Mouse (Mus musculus): ENCODE measurements around the gene Abhd16a. TPM values are rescaled to one million over a fixed set of nuclear protein-coding genes. Genes with fewer than 3 reads are reported as not detected.
"Not testable (repeated sequence)": the region's sequence is repeated elsewhere in the genome, so short reads cannot be mapped to it uniquely, and the experiment has no call there.

The Abhd16a gene
- polyA plus RNA-seq, 1 experiment from 2014 or later = 113 TPM

- H3K9ac ChIP-seq (ENCODE audit: low read depth, low read length); ATAC-seq; H3K27ac ChIP-seq (ENCODE audit: low read depth, low read length); H3K36me3 ChIP-seq (ENCODE audit: control insufficient read depth, insufficient read depth, low read length); H3K27me3 ChIP-seq (replicated peaks; ENCODE audit: control insufficient read depth, insufficient read depth, low read length); H3K4me3 ChIP-seq (ENCODE audit: low read length); H3K9me3 ChIP-seq (ENCODE audit: control insufficient read depth, low read length); H3K4me2 ChIP-seq (ENCODE audit: low read length): not testable (repeated sequence)
- 90% methylated on average over 9 of the region's 9 CpGs for WGBS
- peaks cover 38% of the 10 kb centered on the region for H3K4me1 ChIP-seq (ENCODE audit: control insufficient read depth, insufficient read depth, low read depth, low read length)
Measured at GRCm38 (mm10) chr17:35123287-35123686, 34.2 kb downstream of the Abhd16a start.

GRCm38 (mm10) chr17:35124261-35124896 is 35.3 kb downstream of the Abhd16a start:
- H3K27me3 ChIP-seq (replicated peaks; ENCODE audit: control insufficient read depth, insufficient read depth, low read length); H3K36me3 ChIP-seq (ENCODE audit: control insufficient read depth, insufficient read depth, low read length); ATAC-seq; H3K9ac ChIP-seq (ENCODE audit: low read depth, low read length); H3K9me3 ChIP-seq (ENCODE audit: control insufficient read depth, low read length); H3K4me2 ChIP-seq (ENCODE audit: low read length); H3K27ac ChIP-seq (ENCODE audit: low read depth, low read length); H3K4me3 ChIP-seq (ENCODE audit: low read length): not testable (repeated sequence)
- whole genome bisulfite sequencing = 89% methylated on average over 12 of the region's 12 CpGs
- H3K4me1 ChIP-seq (ENCODE audit: control insufficient read depth, insufficient read depth, low read depth, low read length) = peaks cover 40% of the 10 kb centered on the region

DNA sequence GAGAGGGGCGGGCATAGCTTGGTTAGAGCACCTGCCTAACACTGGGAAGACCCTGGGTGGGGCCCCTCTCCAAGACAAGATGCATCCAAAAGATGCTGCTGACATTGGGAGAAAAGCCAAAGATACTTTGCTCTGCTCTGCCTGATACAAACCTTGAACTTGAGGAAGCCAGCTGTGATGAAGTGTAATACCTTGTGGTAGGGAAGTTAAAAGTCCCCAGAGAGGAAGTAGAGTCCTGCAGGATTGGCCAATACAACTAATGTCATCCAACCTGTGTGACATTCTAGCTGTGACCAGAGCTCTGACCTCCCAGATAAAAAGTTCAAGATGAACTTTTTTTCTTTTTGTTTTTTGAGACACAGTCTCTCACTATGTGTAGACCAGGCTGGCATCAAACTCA is 36.0 kb downstream of the Abhd16a start:
- Histone ChIP-seq H3K27ac (ENCODE audit: low read depth, low read length) (no peak overlapping the region), H3K9me3 (ENCODE audit: control insufficient read depth, low read length) (no peaks in the 10 kb centered on the region), H3K4me2 (ENCODE audit: low read length) (no peak overlapping the region), H3K36me3 (ENCODE audit: control insufficient read depth, insufficient read depth, low read length) (no peaks in the 10 kb centered on the region), H3K9ac (ENCODE audit: low read depth, low read length) (no peak overlapping the region), H3K4me3 (ENCODE audit: low read length) (no peak overlapping the region), H3K4me1 (ENCODE audit: control insufficient read depth, insufficient read depth, low read depth, low read length) (peaks cover 34% of the 10 kb centered on the region), H3K27me3 (replicated peaks; ENCODE audit: control insufficient read depth, insufficient read depth, low read length) (no peaks in the 10 kb centered on the region)
- WGBS = 88% methylated on average over 1 of the region's 1 CpGs
- ATAC-seq = no peak

GRCm38 (mm10) chr17:35125578-35125977 is 36.5 kb downstream of the Abhd16a start:
- ATAC-seq = no peak
- Histone ChIP-seq H3K9me3 (ENCODE audit: control insufficient read depth, low read length) (no peaks in the 10 kb centered on the region), H3K27me3 (replicated peaks; ENCODE audit: control insufficient read depth, insufficient read depth, low read length) (no peaks in the 10 kb centered on the region), H3K4me2 (ENCODE audit: low read length) (peak overlapping the region; percentile 80), H3K27ac (ENCODE audit: low read depth, low read length) (peak overlapping the region; percentile 76), H3K36me3 (ENCODE audit: control insufficient read depth, insufficient read depth, low read length) (no peaks in the 10 kb centered on the region), H3K4me3 (ENCODE audit: low read length) (peak overlapping the region; percentile 67), H3K9ac (ENCODE audit: low read depth, low read length) (peak overlapping the region; percentile 82), H3K4me1 (ENCODE audit: control insufficient read depth, insufficient read depth, low read depth, low read length) (peaks cover 29% of the 10 kb centered on the region)
- WGBS = 36% methylated on average over 6 of the region's 6 CpGs

GRCm38 (mm10) chr17:35126206-35126611 is 37.1 kb downstream of the Abhd16a start, which contains the start of gene D17H6S53E:
D17H6S53E (plus strand) TSS chr17:35126373.
- H3K4me2 ChIP-seq (ENCODE audit: low read length) = peak within 1 kb of the TSS; percentile 80
- H3K9ac ChIP-seq (ENCODE audit: low read depth, low read length) = peak within 1 kb of the TSS; percentile 82
- WGBS = under 1% methylated on average over 36 of the region's 36 CpGs
- peak within 1 kb of the TSS; percentile 76 for H3K27ac ChIP-seq (ENCODE audit: low read depth, low read length)
- no peaks in the 10 kb centered on the region for H3K9me3 ChIP-seq (ENCODE audit: control insufficient read depth, low read length)
- H3K36me3 ChIP-seq (ENCODE audit: control insufficient read depth, insufficient read depth, low read length) = no peaks in the 10 kb centered on the region
- ATAC-seq = peak; percentile 58
- H3K4me3 ChIP-seq (ENCODE audit: low read length) = peak within 1 kb of the TSS; percentile 67
- no peaks in the 10 kb centered on the region for H3K27me3 ChIP-seq (replicated peaks; ENCODE audit: control insufficient read depth, insufficient read depth, low read length)
- H3K4me1 ChIP-seq (ENCODE audit: control insufficient read depth, insufficient read depth, low read depth, low read length) = peaks cover 29% of the 10 kb centered on the region

DNA sequence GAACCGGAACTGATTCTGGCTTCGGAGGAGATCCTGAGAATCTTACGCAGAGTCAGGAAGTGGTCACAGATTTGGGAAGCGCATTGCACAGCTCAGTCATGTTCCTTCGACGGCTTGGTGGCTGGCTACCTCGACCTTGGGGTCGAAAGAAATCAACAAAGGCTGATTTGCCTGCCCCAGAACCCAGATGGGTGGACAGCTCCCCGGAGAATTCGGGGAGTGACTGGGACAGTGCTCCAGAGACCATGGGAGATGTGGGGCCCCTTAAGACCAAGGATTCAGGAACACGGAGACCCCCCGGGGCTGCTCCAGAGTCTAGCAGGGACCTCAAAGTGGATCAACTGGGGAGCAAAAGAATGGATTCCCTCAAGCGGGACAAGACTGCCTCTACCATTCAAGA is 38.0 kb downstream of the Abhd16a start:
- H3K27ac ChIP-seq (ENCODE audit: low read depth, low read length) = no peak overlapping the region
- peaks cover 29% of the 10 kb centered on the region for H3K4me1 ChIP-seq (ENCODE audit: control insufficient read depth, insufficient read depth, low read depth, low read length)
- H3K9ac ChIP-seq (ENCODE audit: low read depth, low read length) = peak overlapping the region; percentile 82
- H3K4me3 ChIP-seq (ENCODE audit: low read length) = peak overlapping the region; percentile 67
- WGBS = 72% methylated on average over 13 of the region's 13 CpGs
- ATAC-seq = no peak
- H3K27me3 ChIP-seq (replicated peaks; ENCODE audit: control insufficient read depth, insufficient read depth, low read length) = no peaks in the 10 kb centered on the region
- no peaks in the 10 kb centered on the region for H3K9me3 ChIP-seq (ENCODE audit: control insufficient read depth, low read length)
- H3K4me2 ChIP-seq (ENCODE audit: low read length) = peak overlapping the region; percentile 80
- H3K36me3 ChIP-seq (ENCODE audit: control insufficient read depth, insufficient read depth, low read length) = no peaks in the 10 kb centered on the region

- Histone ChIP-seq H3K4me1 (ENCODE audit: control insufficient read depth, insufficient read depth, low read depth, low read length) (peaks cover 22% of the 10 kb centered on the region), H3K36me3 (ENCODE audit: control insufficient read depth, insufficient read depth, low read length) (no peaks in the 10 kb centered on the region), H3K27me3 (replicated peaks; ENCODE audit: control insufficient read depth, insufficient read depth, low read length) (no peaks in the 10 kb centered on the region), H3K4me3 (ENCODE audit: low read length) (no peak overlapping the region), H3K27ac (ENCODE audit: low read depth, low read length) (no peak overlapping the region), H3K9ac (ENCODE audit: low read depth, low read length) (no peak overlapping the region), H3K4me2 (ENCODE audit: low read length) (no peak overlapping the region), H3K9me3 (ENCODE audit: control insufficient read depth, low read length) (no peaks in the 10 kb centered on the region)
- 68% methylated on average over 11 of the region's 11 CpGs for WGBS
- no peak for ATAC-seq
Measured at GRCm38 (mm10) chr17:35128996-35129395, 39.9 kb downstream of the Abhd16a start.

DNA sequence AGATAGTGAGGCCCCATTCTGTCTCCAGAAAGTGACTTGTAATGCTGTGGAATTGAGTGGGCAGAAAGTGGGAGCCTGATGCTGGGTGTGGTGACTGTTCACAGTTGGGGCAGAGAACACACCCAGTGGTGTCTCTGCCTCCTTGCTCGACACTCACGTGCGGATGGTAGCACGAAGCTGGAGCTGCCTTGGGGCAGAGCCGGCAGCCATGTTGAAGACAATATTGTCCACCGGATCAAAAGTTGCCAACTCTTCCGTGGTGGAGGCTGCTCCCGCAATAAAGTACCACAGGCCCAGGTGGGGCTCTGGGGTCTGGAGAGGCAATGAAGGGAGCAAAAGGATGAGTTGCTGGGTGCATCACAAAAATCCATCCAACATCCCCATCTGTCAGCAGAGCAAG is 42.0 kb downstream of the Abhd16a start:
- Histone ChIP-seq H3K4me1 (ENCODE audit: control insufficient read depth, insufficient read depth, low read depth, low read length) (peaks cover 16% of the 10 kb centered on the region), H3K36me3 (ENCODE audit: control insufficient read depth, insufficient read depth, low read length) (no peaks in the 10 kb centered on the region), H3K27me3 (replicated peaks; ENCODE audit: control insufficient read depth, insufficient read depth, low read length) (no peaks in the 10 kb centered on the region), H3K4me3 (ENCODE audit: low read length) (no peak overlapping the region), H3K9me3 (ENCODE audit: control insufficient read depth, low read length) (no peaks in the 10 kb centered on the region), H3K4me2 (ENCODE audit: low read length) (no peak overlapping the region), H3K27ac (ENCODE audit: low read depth, low read length) (no peak overlapping the region), H3K9ac (ENCODE audit: low read depth, low read length) (no peak overlapping the region)
- no peak for ATAC-seq
- 89% methylated on average over 8 of the region's 8 CpGs for WGBS

GRCm38 (mm10) chr17:35131500-35132173 is 42.6 kb downstream of the Abhd16a start, which contains the start of gene Apom:
Apom (minus strand) TSS chr17:35132050.
- Histone ChIP-seq H3K9ac (ENCODE audit: low read depth, low read length) (no peak within 1 kb of the TSS), H3K4me3 (ENCODE audit: low read length) (no peak within 1 kb of the TSS), H3K4me1 (ENCODE audit: control insufficient read depth, insufficient read depth, low read depth, low read length) (peaks cover 19% of the 10 kb centered on the region), H3K36me3 (ENCODE audit: control insufficient read depth, insufficient read depth, low read length) (no peaks in the 10 kb centered on the region), H3K9me3 (ENCODE audit: control insufficient read depth, low read length) (no peaks in the 10 kb centered on the region), H3K27me3 (replicated peaks; ENCODE audit: control insufficient read depth, insufficient read depth, low read length) (no peaks in the 10 kb centered on the region), H3K27ac (ENCODE audit: low read depth, low read length) (no peak within 1 kb of the TSS), H3K4me2 (ENCODE audit: low read length) (no peak within 1 kb of the TSS)
- no peak for ATAC-seq
- WGBS = 84% methylated on average over 15 of the region's 15 CpGs

Measured in hindbrain, embryonic 16.5 days (tissue).